Mouse (Mus musculus) inflammation-experienced regulatory T-cells, adult 6 months (primary cell): ENCODE measurements around the gene D630003M21Rik. TPM values are rescaled to one million over a fixed set of nuclear protein-coding genes. Genes with fewer than 3 reads are reported as not detected.

Experiments used
- ATAC-seq: one replicate; pipeline ENCODE4 v1.8.0; 2017
- polyA plus RNA-seq, 3 experiments: library from polyadenylated mRNA; unstranded; fragments of 100-300 nt; shearing (Covaris generic); gene quantifications; one replicate each; pipeline ENCODE4 v1.2.1; 2017

Gene D630003M21Rik
- polyA plus RNA-seq = not detected

GRCm38 (mm10) chr2:158228670-158229502 lies at the start of gene D630003M21Rik:
Gene D630003M21Rik (minus strand): TSS chr2:158229222.
- ATAC-seq = no peak

GRCm38 (mm10) chr2:158276878-158277277 lies 47.9 kb upstream of the D630003M21Rik start:
- no peak for ATAC-seq

- no peak for ATAC-seq
These were observed 47.4 kb upstream of the D630003M21Rik start for GRCm38 (mm10) chr2:158276451-158276850.

- ATAC-seq = no peak
These were observed 46.8 kb upstream of the D630003M21Rik start for GRCm38 (mm10) chr2:158275811-158276210.

GRCm38 (mm10) chr2:158275349-158275748 lies 46.3 kb upstream of the D630003M21Rik start:
- no peak for ATAC-seq

- no peak for ATAC-seq
These were observed 44.6 kb upstream of the D630003M21Rik start for GRCm38 (mm10) chr2:158273646-158274045.

GRCm38 (mm10) chr2:158270017-158270416 lies 41.0 kb upstream of the D630003M21Rik start:
- no peak for ATAC-seq

- ATAC-seq = no peak
These were observed 35.9 kb upstream of the D630003M21Rik start for GRCm38 (mm10) chr2:158264877-158265276.

GRCm38 (mm10) chr2:158259498-158259897 lies 30.5 kb upstream of the D630003M21Rik start:
- ATAC-seq = no peak

- no peak for ATAC-seq
These were observed 29.8 kb upstream of the D630003M21Rik start for GRCm38 (mm10) chr2:158258781-158259180.

GRCm38 (mm10) chr2:158258005-158258418 lies 29.0 kb upstream of the D630003M21Rik start, which contains the start of gene Bpi:
Gene Bpi (plus strand): TSS chr2:158258094.
- ATAC-seq = no peak

- no peak for ATAC-seq
These were observed 27.9 kb upstream of the D630003M21Rik start for GRCm38 (mm10) chr2:158256894-158257293.

GRCm38 (mm10) chr2:158253806-158254205 lies 24.8 kb upstream of the D630003M21Rik start:
- ATAC-seq = no peak

GRCm38 (mm10) chr2:158250558-158250957 lies 21.5 kb upstream of the D630003M21Rik start:
- no peak for ATAC-seq

GRCm38 (mm10) chr2:158248318-158248717 lies 19.3 kb upstream of the D630003M21Rik start:
- no peak for ATAC-seq

GRCm38 (mm10) chr2:158247852-158248251 lies 18.8 kb upstream of the D630003M21Rik start:
- ATAC-seq = no peak

GRCm38 (mm10) chr2:158245072-158245817 lies 16.2 kb upstream of the D630003M21Rik start:
- no peak for ATAC-seq

- no peak for ATAC-seq
These were observed 14.3 kb upstream of the D630003M21Rik start for GRCm38 (mm10) chr2:158243129-158243870.

GRCm38 (mm10) chr2:158242170-158242896 lies 13.3 kb upstream of the D630003M21Rik start:
- no peak for ATAC-seq

- no peak for ATAC-seq
These were observed 12.2 kb upstream of the D630003M21Rik start for GRCm38 (mm10) chr2:158241126-158241738.

GRCm38 (mm10) chr2:158238101-158238500 lies 9.1 kb upstream of the D630003M21Rik start:
- ATAC-seq = no peak

GRCm38 (mm10) chr2:158236698-158237097 lies 7.7 kb upstream of the D630003M21Rik start:
- ATAC-seq = no peak
